Mouse (Mus musculus) midbrain, embryonic 16.5 days (tissue): Measurements from ENCODE around the gene Crtap. TPM values are rescaled to one million over a fixed set of nuclear protein-coding genes. Genes with fewer than 3 reads are reported as not detected.
"Not testable (repeated sequence)": the region's sequence is repeated elsewhere in the genome, so short reads cannot be mapped to it uniquely, and the experiment has no call there.

Source experiments
- ATAC-seq: fragments of 200-750 bp; cut with Nextera tagmentation; 2 replicates; pipeline ENCODE4 v1.8.0; 2017; ENCODE audit warnings: moderate TSS enrichment
- H3K27ac ChIP-seq: fragments of 300-500 bp; sonication (generic); 2 replicates; pipeline ENCODE4 v1.5.1; 2014; ENCODE audit warnings: mild to moderate bottlenecking, low read length, mixed read lengths
- H3K27me3 ChIP-seq: fragments of 300-500 bp; sonication (generic); 2 replicates; pipeline ENCODE4 v1.6.1; 2014; ENCODE audit warnings: low read depth, low read length, mixed read lengths; ENCODE audit not compliant: control insufficient read depth, insufficient read depth
- H3K36me3 ChIP-seq: fragments of 300-500 bp; sonication (generic); 2 replicates; pipeline ENCODE4 v1.6.1; 2014; ENCODE audit warnings: mild to moderate bottlenecking, low read length, moderate library complexity, mixed read lengths; ENCODE audit not compliant: control insufficient read depth, insufficient read depth
- H3K4me1 ChIP-seq: fragments of 300-500 bp; sonication (generic); 2 replicates; pipeline ENCODE4 v1.6.1; 2014; ENCODE audit warnings: mild to moderate bottlenecking, low read length, mixed read lengths; ENCODE audit not compliant: control insufficient read depth, insufficient read depth
- H3K4me2 ChIP-seq: fragments of 300-500 bp; sonication (generic); 2 replicates; pipeline ENCODE4 v1.6.1; 2014; ENCODE audit warnings: mild to moderate bottlenecking, low read length, mixed read lengths
- H3K4me3 ChIP-seq: fragments of 300-500 bp; sonication (generic); 2 replicates; pipeline ENCODE4 v1.5.1; 2014; ENCODE audit warnings: low read depth, mild to moderate bottlenecking, low read length, moderate library complexity, mixed read lengths
- H3K9ac ChIP-seq: fragments of 300-500 bp; sonication (generic); 2 replicates; pipeline ENCODE4 v1.6.1; 2014; ENCODE audit warnings: low read depth, low read length, mixed read lengths
- H3K9me3 ChIP-seq: fragments of 300-500 bp; sonication (generic); replicated peaks from 2 replicates; pipeline ENCODE4 v1.6.1; 2014; ENCODE audit warnings: mild to moderate bottlenecking, low read length, mixed read lengths; ENCODE audit not compliant: control insufficient read depth, poor library complexity, severe bottlenecking
- WGBS: fragments of 180-500 bp; shearing (Covaris S2); extraction: QIAGEN DNeasy Blood & Tissue Kit; methylation state at CpG from one replicate; pipeline ENCODE4 v1.1.7; 2014; 5-methylcytosine and 5-hydroxymethylcytosine counted together
- polyA plus RNA-seq: library from polyadenylated mRNA; unstranded; fragments of >200 nt; fragmentation: Nextera tagmentation; extraction: Ambion mirVana; gene quantifications from 2 replicates; pipeline ENCODE4 v1.2.1, GENCODE M21; 2015

Crtap gene
- polyA plus RNA-seq, 1 experiment from 2014 or later = 18.9 TPM

DNA sequence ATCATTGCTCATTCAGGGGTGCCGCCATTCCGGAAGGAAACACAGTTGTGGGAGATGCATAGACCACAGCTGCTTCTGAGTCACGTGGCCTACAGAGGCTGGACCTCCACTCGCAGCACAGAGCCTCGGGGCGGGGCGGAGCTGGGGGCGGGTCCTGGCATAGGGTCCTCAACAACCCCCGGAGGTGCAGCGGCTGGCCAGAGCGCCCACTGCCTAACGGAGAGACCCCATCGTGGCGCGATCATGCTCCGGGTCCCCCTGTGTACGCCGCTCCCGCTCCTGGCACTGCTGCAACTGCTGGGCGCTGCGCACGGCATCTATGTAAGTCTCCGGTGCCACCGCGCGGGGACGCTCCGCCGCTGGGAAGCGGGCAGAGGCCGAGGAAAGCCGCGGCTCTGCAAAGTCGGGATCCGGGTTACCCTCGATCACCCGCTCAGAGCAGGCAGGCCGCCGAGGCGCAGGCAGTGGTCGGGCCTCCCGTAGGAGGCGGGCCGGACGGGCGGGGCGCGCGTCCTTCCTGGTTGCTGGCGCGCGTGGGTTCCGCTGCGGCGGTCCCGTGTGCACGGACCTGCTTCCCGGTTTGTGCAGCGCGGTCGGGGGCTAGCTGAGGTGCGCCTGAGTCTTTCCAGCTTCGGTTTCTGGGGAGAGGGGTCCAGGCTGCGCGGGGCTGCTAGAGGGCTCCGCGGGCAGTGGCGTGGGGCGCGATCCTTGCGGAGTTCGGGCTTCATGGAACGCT, 10.6 kb upstream of the Crtap start, which contains the start of the genes Glb1 and Tmppe:
Gene Glb1 (plus strand): TSS at position 128 of the 736 bp plus-strand sequence.
Gene Tmppe (plus strand): TSS at position 157 of the 736 bp plus-strand sequence.
- Histone ChIP-seq H3K4me1 (peaks cover 10% of the 10 kb centered on the region), H3K27me3 (no peaks in the 10 kb centered on the region), H3K27ac (peak within 1 kb of the TSS; percentile 85), H3K4me3 (peak within 1 kb of the TSS; percentile 74), H3K36me3 (peaks cover 20% of the 10 kb centered on the region), H3K4me2 (peak within 1 kb of the TSS; percentile 89), H3K9ac (peak within 1 kb of the TSS; percentile 79), H3K9me3 (peaks cover 6% of the 10 kb centered on the region; the same call in 1 of the 2 replicates)
- under 1% methylated on average over 59 of the region's 73 CpGs for WGBS
- peak; percentile 98 for ATAC-seq

DNA sequence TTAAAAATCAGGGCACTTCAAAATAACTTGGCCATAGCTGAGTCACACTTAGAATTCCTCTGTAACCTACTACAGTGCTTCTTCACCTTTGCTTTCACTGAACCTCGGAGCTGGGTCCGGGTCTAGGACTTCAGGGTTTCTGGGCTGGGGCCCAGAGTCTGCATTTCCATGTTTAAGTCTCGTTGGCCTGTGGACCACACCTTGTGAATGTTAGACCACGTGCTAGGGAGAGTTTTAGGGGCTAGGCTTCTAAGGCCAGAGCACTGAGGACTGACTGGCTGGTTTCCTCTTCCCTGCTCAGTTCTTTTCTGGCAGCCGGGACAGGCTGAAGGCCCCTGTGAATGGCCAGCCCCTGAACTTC, 10.1 kb upstream of the Crtap start:
- no peaks in the 10 kb centered on the region for H3K27me3 ChIP-seq
- peaks cover 10% of the 10 kb centered on the region for H3K4me1 ChIP-seq
- peaks cover 15% of the 10 kb centered on the region for H3K36me3 ChIP-seq
- ATAC-seq = no peak
- peak overlapping the region; percentile 85 for H3K27ac ChIP-seq
- peaks cover 6% of the 10 kb centered on the region; the same call in 1 of the 2 replicates for H3K9me3 ChIP-seq
- H3K4me3 ChIP-seq = peak overlapping the region; percentile 74
- 23% methylated on average over 5 of the region's 5 CpGs for WGBS
- H3K4me2 ChIP-seq = peak overlapping the region; percentile 89
- peak overlapping the region; percentile 79 for H3K9ac ChIP-seq

DNA sequence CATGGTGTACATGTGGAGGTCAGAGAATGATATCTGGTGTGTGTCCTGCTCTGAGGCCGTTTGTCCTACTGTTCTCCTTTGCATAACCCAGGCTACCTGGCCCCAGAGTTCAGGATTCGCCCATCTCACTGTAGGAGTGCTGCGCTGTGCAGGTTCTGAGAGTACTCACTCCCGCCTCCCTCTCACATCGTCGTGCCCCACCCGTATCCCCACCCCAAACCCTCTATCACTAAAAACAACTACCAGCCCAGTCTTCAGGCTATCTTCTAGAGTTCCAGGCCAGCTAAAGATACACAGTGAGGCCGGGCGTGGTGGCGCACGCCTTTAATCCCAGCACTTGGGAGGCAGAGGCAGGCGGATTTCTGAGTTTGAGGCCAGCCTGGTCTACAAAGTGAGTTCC, 9.2 kb upstream of the Crtap start:
- H3K36me3 ChIP-seq = peaks cover 6% of the 10 kb centered on the region
- H3K9me3 ChIP-seq = peaks cover 3% of the 10 kb centered on the region; the same call in 1 of the 2 replicates
- WGBS = 94% methylated on average over 12 of the region's 12 CpGs
- H3K9ac ChIP-seq = no peak overlapping the region
- no peak overlapping the region for H3K4me3 ChIP-seq
- no peak overlapping the region for H3K4me2 ChIP-seq
- peaks cover 10% of the 10 kb centered on the region for H3K4me1 ChIP-seq
- no peak overlapping the region for H3K27ac ChIP-seq
- no peaks in the 10 kb centered on the region for H3K27me3 ChIP-seq
- no peak for ATAC-seq

GRCm38 (mm10) chr9:114395258-114395657, 4.8 kb upstream of the Crtap start:
- no peak overlapping the region for H3K9ac ChIP-seq
- H3K36me3 ChIP-seq = no peaks in the 10 kb centered on the region
- no peak for ATAC-seq
- WGBS = 92% methylated on average over 4 of the region's 4 CpGs
- H3K27ac ChIP-seq = no peak overlapping the region
- H3K4me3 ChIP-seq = no peak overlapping the region
- H3K27me3 ChIP-seq = no peaks in the 10 kb centered on the region
- no peaks in the 10 kb centered on the region for H3K9me3 ChIP-seq
- peaks cover under 1% of the 10 kb centered on the region for H3K4me1 ChIP-seq
- no peak overlapping the region for H3K4me2 ChIP-seq

DNA sequence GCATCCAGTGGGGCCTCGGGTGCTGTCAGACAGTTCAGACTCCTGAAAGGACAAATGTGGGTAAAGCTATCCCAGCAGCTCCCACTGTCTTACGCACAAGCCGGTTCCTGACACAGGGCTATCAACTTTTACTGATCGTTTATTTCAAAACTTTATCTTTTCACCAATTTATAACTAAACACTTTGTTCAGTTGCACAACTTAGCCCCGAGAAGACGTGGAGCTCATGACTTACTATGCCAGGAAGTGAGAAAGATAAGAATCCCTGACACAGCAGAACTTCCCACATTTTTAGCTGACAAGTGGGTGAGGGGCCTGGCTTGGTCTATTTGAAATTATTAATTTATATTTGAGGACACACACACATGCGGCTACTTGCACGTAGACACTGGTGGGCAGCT, 4.2 kb upstream of the Crtap start:
- H3K4me3 ChIP-seq = no peak overlapping the region
- WGBS = 91% methylated on average over 8 of the region's 8 CpGs
- no peak overlapping the region for H3K27ac ChIP-seq
- no peak overlapping the region for H3K4me2 ChIP-seq
- no peaks in the 10 kb centered on the region for H3K9me3 ChIP-seq
- H3K36me3 ChIP-seq = no peaks in the 10 kb centered on the region
- no peak overlapping the region for H3K9ac ChIP-seq
- ATAC-seq = no peak
- no peaks in the 10 kb centered on the region for H3K4me1 ChIP-seq
- no peaks in the 10 kb centered on the region for H3K27me3 ChIP-seq

GRCm38 (mm10) chr9:114394136-114394535, 3.7 kb upstream of the Crtap start:
- not testable (repeated sequence) for H3K27me3 ChIP-seq, H3K4me1 ChIP-seq, H3K36me3 ChIP-seq, H3K9ac ChIP-seq, ATAC-seq, H3K4me3 ChIP-seq, H3K9me3 ChIP-seq, H3K4me2 ChIP-seq, H3K27ac ChIP-seq
- 60% methylated on average over 6 of the region's 6 CpGs for WGBS

DNA sequence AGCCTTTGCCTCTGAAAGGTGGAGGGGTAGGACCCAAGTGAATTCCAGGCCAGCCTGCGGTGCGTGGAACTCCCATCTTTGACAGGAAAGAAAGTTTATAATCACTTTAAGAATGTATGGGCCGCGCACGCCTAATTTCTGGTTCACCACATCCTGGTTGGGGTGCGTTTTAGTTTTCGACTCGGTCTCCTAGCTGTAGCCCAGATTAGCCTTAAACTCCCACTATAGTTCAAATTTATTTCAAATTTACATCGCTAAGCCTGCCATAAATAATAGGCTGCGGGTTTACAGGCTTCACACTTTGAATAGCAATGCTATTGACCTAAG, 237 bp upstream of the Crtap start:
- ATAC-seq = no peak
- peak overlapping the region; percentile 94 for H3K4me2 ChIP-seq
- H3K4me3 ChIP-seq = peak overlapping the region; percentile 77
- no peaks in the 10 kb centered on the region for H3K4me1 ChIP-seq
- H3K9me3 ChIP-seq = no peaks in the 10 kb centered on the region
- 6% methylated on average over 10 of the region's 10 CpGs for WGBS
- no peaks in the 10 kb centered on the region for H3K27me3 ChIP-seq
- H3K36me3 ChIP-seq = no peaks in the 10 kb centered on the region
- H3K27ac ChIP-seq = no peak overlapping the region
- peak overlapping the region; percentile 81 for H3K9ac ChIP-seq

- Histone ChIP-seq H3K9ac (peak overlapping the region; percentile 81), H3K27me3 (no peaks in the 10 kb centered on the region), H3K4me1 (no peaks in the 10 kb centered on the region), H3K4me2 (peak overlapping the region; percentile 94), H3K9me3 (no peaks in the 10 kb centered on the region), H3K27ac (no peak overlapping the region), H3K36me3 (no peaks in the 10 kb centered on the region), H3K4me3 (peak overlapping the region; percentile 77)
- 85% methylated on average over 8 of the region's 8 CpGs for WGBS
- ATAC-seq = peak; percentile 30
Observed at GRCm38 (mm10) chr9:114389371-114389904, 1.0 kb downstream of the Crtap start.

- no peaks in the 10 kb centered on the region for H3K9me3 ChIP-seq
- H3K27ac ChIP-seq = no peak overlapping the region
- WGBS = 89% methylated on average over 3 of the region's 3 CpGs
- H3K4me2 ChIP-seq = no peak overlapping the region
- no peaks in the 10 kb centered on the region for H3K4me1 ChIP-seq
- H3K27me3 ChIP-seq = no peaks in the 10 kb centered on the region
- ATAC-seq = no peak
- H3K4me3 ChIP-seq = no peak overlapping the region
- no peaks in the 10 kb centered on the region for H3K36me3 ChIP-seq
- no peak overlapping the region for H3K9ac ChIP-seq
Observed at GRCm38 (mm10) chr9:114388701-114389370, 1.6 kb downstream of the Crtap start.
